Mouse (Mus musculus) lung, adult 2 months (tissue): Measurements from ENCODE around the gene Cdc25b.

ENCODE experiments used
- CTCF ChIP-seq: fragments of 200-500 bp; IDR thresholded peaks from 2 replicates; pipeline ENCODE4 v1.5.1; 2011; ENCODE audit warnings: mild to moderate bottlenecking, low read length, control low read depth; ENCODE audit not compliant: insufficient read depth
- POLR2A ChIP-seq: fragments of 200-500 bp; IDR thresholded peaks from 2 replicates; pipeline ENCODE4 v1.6.1; 2011; ENCODE audit warnings: low read depth, mild to moderate bottlenecking, control low read depth, low read length, borderline replicate concordance; ENCODE audit errors: extremely low read depth

DNA sequence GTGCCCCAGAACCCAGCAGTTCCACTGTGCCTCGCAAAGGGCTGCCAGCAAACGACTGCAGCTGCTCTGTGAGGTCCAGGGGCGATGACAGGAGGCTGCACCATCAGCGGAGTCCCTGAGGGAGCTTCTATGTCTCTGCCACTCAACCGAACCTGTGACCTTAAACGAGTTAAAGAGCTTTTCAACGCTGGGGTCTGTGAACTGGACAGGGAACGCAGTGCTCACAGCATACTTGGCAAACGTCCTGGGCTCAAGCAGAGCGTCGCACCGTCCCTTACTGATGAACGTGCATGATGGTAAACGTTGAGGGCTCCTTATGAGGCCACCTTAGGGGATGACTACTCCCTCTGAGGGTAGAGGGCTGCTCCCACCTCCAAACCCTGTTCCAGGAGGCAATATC is 406 bp upstream of the Cdc25b start:
- no peak for TF ChIP-seq CTCF
- TF ChIP-seq POLR2A = no peak
